Mouse (Mus musculus): ENCODE results near the gene Hes6.

DNA sequence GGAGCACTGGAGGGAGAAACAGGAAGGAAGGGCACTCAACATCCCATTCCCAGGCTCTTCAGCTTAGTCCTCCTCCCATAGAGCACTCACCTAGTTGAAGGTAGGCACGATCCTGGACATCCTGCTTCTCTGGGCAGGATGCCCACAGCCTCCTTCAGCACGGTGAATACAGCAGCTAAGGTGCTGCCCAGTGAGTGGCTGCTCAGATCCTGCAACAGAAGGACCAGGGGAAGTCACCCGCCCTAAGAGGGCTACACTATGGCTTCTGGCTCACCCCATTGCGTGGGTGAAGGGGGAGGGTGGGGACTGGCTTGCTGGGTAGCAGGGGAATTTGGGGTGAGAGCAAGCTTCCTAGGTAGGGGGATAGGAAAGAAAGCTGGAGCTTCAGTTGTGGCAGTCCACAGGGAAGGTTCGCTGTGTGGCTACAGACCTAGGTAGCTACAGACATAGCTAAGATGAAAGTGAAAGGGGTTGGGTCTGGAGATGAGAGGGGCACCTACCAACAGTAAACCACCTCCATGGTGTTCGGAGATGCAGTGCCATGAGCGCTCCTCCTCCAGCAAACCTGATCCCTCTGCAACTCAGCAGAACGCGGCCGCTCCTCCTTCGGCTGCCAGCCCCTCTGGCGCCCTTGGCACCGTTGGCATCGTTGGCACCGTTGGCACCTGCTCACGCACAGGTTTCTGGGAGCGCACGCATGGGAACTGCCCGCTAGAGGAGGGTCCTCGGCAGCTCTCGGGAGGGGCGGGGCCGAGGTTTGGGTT lies 8.2 kb downstream of the Hes6 start:
- TF ChIP-seq CTCF (IDR thresholded peaks at IDR 0.05; ENCODE audit: low read depth, low read length): no peak
- no peak for TF ChIP-seq POLR2AphosphoS5 (IDR thresholded peaks at IDR 0.05; ENCODE audit: insufficient replicate concordance, low read depth, low read length)
- TF ChIP-seq GATA1 (IDR thresholded peaks at IDR 0.05; ENCODE audit: borderline replicate concordance, low read length): no peak
- TF ChIP-seq TAL1 (conservative IDR thresholded peaks at IDR 0.05; ENCODE audit: low read depth, low read length): no peak
- no peak for TF ChIP-seq GATA2 (IDR thresholded peaks at IDR 0.05; ENCODE audit: borderline replicate concordance, low read depth, low read length)

Measured in G1E (cell line).